Mouse (Mus musculus): ENCODE measurements around the gene Gm43302. TPM values are rescaled to one million over a fixed set of nuclear protein-coding genes. Genes with fewer than 3 reads are reported as not detected.
"Not testable (repeated sequence)": the region's sequence is repeated elsewhere in the genome, so short reads cannot be mapped to it uniquely, and the experiment has no call there.

Gm43302 gene
- total RNA-seq, 1 experiment from 2014 or later: 0.67 TPM

DNA sequence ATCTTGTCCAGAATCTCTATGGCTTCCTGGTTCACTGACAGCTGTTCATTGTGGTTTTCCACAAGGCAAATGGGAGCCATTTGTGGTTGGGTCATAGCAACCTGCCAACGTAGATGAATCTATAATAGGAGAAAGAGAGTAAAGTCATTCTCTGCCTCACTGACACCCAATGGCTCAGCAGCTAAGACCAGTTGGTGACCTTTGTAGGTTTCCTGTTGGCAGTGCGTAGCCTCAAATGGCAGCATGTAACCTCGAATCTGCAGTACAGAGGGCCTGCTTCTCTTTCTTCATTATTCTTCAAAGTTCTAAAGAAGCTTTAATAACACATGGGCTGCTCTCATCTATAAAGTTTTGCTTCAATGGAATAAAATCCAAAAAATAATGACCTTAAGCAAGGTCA, 57.5 kb downstream of the Gm43302 start:
- not testable (repeated sequence) for ATAC-seq (replicated peaks; ENCODE audit: insufficient number of reproducible peaks, low FRiP score, low TSS enrichment, poor library complexity, severe bottlenecking)

DNA sequence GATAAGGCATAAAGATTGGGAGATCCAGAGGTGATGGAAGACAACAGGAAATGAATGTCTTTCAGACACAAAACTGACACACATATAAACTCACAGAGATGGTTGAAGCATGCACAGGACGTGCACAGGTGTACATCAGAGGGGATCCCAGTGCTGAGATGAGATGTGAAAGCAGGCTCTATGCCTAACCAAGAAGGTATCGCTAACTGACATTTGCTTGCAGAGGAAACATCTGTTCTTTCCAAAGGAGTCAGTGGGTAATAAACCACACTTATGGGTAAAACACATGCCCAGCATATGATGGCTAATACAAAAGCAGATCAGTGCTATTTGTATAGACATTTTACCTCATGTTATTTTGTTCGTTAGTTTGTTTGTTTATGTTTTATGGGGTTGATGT, 84.5 kb downstream of the Gm43302 start:
- not testable (repeated sequence) for ATAC-seq (replicated peaks; ENCODE audit: insufficient number of reproducible peaks, low FRiP score, low TSS enrichment, poor library complexity, severe bottlenecking)

DNA sequence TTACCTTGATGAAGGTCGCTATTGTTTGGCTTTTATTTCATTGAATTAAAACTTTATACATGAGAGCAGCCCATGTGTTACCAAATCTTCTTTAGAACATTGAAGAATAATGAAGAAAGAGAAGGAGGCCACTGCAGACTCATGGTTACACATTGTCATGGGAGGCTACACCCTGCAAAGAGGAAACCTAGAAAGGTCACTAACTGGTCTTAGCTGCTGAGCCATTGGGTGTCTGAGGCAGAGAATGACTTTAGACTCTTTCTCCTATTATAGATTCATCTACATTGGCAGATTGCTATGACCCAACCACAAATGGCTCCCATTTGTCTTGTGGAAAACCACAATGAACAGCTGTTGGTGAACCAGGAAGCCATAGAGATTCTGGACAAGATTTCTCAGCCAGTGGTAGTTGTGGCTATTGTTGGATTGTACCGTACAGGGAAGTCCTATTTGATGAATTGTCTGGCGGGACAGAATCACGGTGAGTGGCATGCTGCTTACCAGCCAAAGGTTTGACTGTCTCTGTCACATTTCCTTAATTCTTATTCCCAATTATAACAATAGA, 92.6 kb downstream of the Gm43302 start:
- ATAC-seq (replicated peaks; ENCODE audit: insufficient number of reproducible peaks, low FRiP score, low TSS enrichment, poor library complexity, severe bottlenecking): not testable (repeated sequence)

DNA sequence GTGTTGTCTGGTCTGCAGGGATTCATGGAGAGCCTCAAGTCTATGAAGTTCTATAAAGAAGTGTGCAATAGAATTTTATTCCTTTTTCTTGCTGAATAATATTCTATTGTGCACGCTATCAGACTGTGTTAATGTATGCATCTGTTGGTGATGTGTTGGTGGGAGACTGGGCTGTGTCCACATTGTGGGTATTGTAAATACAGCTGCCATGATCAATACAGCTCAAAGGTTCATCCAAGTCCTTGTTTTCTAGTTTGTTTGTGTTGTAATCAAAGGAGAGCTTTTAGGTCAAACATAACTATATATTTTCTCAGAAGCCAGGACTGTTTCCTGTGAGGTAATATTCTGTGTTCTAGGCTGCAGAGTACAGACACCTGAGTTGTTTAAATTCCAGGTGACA, 94.3 kb downstream of the Gm43302 start:
- ATAC-seq (replicated peaks; ENCODE audit: insufficient number of reproducible peaks, low FRiP score, low TSS enrichment, poor library complexity, severe bottlenecking): not testable (repeated sequence)

DNA sequence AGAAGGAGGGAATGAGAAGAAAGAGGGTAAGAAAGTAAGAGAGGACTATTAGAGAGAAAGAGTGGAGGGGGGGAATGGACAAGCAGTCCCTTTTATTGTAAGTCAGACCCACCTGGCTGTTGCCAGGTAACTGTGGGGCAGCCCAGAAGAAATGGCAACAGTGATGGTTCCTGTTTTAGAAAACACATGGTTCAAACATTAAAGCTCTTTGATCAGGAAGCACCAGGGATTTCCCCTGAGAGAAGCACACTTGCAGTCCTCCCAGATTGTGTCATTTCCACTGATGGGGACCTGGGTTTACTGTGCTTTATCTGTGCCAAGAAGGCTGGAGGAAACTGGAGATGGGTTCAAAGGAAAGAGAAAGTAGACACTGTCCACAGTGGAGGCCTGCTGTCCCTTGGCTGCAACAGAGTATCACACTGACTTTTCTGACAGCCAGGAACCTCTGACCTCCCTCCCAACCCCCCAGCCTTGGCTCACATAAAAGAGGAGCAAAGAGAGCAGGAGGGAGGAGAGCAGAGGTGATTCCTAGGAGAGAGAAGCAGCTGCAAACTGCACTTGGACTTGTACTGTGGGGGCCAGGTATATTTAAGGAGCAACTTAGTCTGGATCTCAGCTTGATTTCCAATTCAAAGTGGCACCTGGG, 95.5 kb downstream of the Gm43302 start:
- not testable (repeated sequence) for ATAC-seq (replicated peaks; ENCODE audit: insufficient number of reproducible peaks, low FRiP score, low TSS enrichment, poor library complexity, severe bottlenecking)

DNA sequence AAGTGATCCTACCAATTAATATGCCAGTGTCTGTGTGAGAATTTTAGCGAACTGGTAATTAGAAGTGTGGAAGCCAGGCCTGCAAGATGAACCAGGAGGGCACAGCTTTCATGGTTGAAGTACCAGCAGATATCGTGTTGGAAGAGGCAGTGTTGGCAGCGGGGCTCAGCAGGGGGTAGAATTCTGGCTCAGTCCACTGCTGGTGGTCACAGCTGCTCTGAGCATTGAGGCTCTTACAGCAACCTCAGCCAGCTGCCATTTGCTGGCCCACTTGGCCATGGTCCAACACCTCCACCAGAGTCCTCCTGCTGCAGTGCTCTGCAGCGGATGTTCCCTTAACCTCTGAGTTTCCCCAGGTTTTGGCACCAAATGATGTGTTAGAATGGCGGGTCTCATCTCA, 97.2 kb downstream of the Gm43302 start:
- not testable (repeated sequence) for ATAC-seq (replicated peaks; ENCODE audit: insufficient number of reproducible peaks, low FRiP score, low TSS enrichment, poor library complexity, severe bottlenecking)

DNA sequence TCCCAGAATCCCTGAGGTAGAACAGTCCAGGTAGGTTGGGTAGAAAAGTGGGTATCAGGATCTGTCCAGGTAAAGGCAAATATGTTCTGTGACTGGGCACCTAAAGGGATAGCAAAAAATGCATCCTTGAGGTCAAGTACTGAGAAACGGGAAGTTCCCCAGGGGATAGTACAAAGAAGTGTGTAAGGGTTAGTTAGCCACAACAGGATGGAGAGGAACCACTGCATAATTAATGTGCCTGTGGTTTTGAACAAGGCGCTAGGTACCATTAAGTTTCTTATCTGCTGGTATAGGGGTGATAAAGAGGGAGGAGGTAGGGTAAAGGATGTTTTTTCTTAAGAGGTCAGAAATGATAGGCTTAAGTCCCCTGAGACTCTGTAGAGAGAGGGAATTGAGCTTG, 101.0 kb downstream of the Gm43302 start:
- ATAC-seq (replicated peaks; ENCODE audit: insufficient number of reproducible peaks, low FRiP score, low TSS enrichment, poor library complexity, severe bottlenecking): not testable (repeated sequence)

DNA sequence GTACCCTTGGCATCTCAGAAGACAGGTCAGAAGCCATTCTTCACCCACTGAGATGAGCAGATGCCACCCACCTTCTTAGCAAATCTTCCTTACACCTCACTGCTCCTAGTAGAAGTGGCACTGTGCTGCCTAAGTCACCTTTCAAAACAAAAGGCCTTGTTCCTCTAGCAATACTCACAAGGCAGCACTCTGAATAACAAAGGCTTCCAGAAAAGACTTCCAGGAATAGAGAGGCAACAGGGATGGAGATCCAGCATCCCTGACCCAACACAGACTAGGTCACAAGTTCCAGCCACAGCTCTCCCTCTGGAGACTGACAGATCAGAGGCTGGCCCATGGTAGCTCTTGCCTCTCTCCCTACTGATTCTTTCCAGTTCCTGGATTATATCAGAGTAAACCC, 112.0 kb downstream of the Gm43302 start:
- no peak for ATAC-seq (replicated peaks; ENCODE audit: insufficient number of reproducible peaks, low FRiP score, low TSS enrichment, poor library complexity, severe bottlenecking)

Other genes starting within 250 kb of the Gm43302 start
- gene Gbp9, start 154.2 kb downstream of the Gm43302 start, total RNA-seq (2017): 66.5 to 102 TPM (median 67.7 TPM) in 3 replicates
- gene Gbp8, start 154.2 kb downstream of the Gm43302 start, total RNA-seq (2017): 17.8 to 77.4 TPM (median 18.2 TPM) in 3 replicates
- gene Gbp4, start 154.1 kb downstream of the Gm43302 start, total RNA-seq (2017): 22.6 to 80.8 TPM (median 23.8 TPM) in 3 replicates
- 1.4 TPM in 1 of 3 replicates, not detected in the others for gene Gbp10, start 54.2 kb downstream of the Gm43302 start, total RNA-seq (2017)
- 6.2 to 13.3 TPM (median 7.7 TPM) in 3 replicates for gene Gbp6, start within 50 bp of the Gm43302 start, total RNA-seq (2017)
- 10.6 to 17.3 TPM (median 16.5 TPM) in 3 replicates for gene Lrrc8b, start 122.1 kb upstream of the Gm43302 start, total RNA-seq (2017)
- gene Lrrc8c, start 225.7 kb upstream of the Gm43302 start, total RNA-seq (2017): 18.1 to 49.5 TPM (median 38.9 TPM) in 3 replicates

Measured in monocyte, adult 5-6 weeks (primary cell).